Mouse (Mus musculus) T-helper 17 cell (primary cell): ENCODE data around the gene Bmp4.

Source experiments
- in situ Hi-C, 2 experiments: fragments of 300-600 bp; cut with MboI, MseI; formaldehyde crosslinking; loops; 1 replicate in 1 of 2; 2 replicates in 1 of 2; pipeline ENCODE4 v1.15.1; 2025; ENCODE audit warnings: high pct_unique_total_duplicates in 2 of 2

The Bmp4 gene

DNA sequence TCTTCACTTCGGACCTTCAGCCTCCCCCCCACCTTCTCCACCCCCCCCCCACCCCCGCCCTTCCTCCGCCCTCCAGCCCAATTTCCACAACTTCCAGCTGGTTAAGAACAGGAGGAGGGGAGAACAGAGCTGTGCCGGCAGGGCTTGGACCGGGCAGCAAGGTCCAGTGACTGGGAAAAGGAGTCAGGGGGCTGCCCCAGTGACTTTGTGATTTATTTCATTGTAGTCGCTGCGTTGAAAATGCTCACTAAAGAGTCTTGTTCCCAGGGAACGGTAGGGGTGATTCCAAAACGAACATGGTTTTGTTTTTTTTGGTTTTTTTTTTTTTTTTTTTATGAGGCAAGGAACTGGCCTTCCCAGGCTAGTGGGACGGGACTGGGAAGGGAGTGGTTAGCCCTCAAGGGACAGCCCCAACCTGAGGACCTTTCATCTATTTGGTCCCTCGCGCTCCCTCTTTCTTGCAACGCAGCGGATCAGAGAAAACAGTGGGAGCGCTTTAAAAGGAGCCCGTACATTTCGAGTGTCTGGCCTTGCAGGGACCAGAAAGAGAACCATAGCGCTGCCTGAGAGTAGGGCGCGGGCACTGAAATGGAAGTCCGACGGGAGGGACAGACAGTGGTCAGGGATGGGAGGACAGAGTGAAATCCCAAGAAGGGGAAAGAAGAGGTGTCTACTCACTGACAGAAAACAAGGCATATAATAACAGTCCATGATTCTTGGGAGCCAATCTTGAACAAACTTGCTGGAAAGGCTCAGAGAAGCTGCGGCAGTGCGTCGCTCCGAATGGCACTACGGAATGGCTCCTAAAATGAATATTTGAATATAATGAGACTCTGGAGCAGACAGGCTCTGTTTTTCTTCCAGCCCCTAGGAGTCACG lies 3.8 kb downstream of the Bmp4 start:
- in situ Hi-C loops: loop anchor here in 1 of 2 experiments (25.0 kb wide), 1 partner anchor 1174 kb away; the partner anchor contains the start of genes Gpr137c and Txndc16

DNA sequence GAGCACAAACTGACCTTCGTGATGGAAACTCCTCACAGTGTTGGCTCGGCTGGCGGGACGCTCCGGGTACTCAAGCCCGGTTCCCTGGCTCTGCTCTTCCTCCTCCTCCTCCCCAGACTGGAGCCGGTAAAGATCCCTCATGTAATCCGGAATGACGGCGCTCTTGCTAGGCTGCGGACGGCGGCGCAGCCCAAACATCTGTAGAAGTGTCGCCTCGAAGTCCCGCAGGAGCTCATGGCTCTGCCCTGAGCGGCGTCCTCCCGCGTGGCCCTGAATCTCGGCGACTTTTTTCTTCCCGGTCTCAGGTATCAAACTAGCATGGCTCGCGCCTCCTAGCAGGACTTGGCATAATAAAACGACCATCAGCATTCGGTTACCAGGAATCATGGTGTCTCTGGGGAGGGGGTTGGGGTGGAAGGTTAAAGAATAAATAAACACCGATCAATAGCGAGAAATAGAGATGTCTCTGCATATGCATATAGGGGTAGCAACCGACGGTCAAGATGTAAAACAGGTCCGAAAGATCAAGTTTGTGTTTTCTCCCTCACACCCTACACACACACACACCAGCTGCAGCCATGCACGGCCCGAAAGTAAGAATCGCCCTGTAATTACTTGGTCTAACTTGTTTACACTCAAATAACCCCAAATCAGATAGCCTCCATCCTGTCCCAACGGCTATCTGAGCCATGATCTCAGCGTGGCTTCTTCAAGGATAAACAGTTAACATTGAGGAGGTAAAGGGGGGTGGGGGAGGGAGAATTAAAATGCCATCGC lies 4.6 kb downstream of the Bmp4 start:
- in situ Hi-C loops: loop anchor here in 1 of 2 experiments (25.0 kb wide), 1 partner anchor 1174 kb away; the partner anchor contains the start of genes Gpr137c and Txndc16

DNA sequence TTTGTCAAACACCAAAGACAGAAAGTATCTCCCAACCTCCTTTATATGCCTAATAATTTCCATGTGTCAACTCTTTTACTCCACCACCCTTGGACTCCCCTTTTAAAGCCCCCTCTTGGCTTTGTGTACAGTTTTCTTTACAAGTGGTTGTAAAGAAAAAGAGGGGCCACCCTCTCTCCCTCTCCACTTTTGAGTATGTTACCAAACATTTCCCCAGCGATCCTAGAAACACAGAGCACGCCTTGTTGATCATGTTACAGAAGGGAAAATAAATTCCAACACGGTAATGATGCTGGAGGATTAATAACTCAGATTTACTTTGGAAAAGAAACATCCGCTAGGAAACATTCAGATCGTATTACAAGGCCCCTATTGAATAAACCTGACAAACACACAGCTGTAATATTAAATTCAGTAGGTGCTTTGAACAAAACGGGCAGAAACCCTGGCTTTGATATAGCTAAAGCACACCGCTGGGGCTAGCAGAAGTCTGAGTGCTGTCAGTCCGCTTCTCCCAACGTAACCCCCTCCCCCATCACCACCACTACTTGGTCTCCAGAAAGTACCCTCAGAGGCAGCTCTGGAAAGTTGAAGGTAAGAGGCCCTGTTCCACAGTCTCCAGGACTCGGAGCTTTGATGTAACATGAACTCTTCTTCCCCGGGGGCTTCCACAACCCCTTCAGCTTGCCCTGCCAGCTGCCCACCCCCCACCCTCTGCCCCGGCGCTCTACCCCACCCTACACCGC lies 5.3 kb downstream of the Bmp4 start:
- in situ Hi-C loops: loop anchor here in 1 of 2 experiments (25.0 kb wide), 1 partner anchor 1173 kb away; the partner anchor contains the start of genes Gpr137c and Txndc16

DNA sequence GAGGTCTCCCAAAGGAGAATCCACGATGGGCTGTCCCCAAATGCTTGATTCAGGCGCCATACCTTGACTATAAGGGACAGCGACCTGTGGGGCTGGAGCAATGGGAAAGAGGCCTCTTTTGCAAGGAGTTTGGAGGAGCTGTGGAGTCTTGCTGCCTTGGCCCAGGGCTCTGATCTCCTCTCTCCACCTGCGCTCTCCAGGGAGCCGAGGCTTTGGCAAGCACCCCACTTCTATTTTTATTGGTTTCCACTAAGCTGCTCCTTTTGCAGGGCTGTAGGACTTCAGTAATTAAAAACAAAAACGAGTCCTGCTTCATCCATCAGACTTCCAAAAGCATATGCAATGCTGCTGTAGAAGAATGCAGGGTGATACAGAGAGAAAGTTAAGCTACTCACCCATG lies 9.0 kb downstream of the Bmp4 start:
- in situ Hi-C loops: loop anchor here in 1 of 2 experiments (25.0 kb wide), 1 partner anchor 1169 kb away; the partner anchor contains the start of genes Gpr137c and Txndc16

DNA sequence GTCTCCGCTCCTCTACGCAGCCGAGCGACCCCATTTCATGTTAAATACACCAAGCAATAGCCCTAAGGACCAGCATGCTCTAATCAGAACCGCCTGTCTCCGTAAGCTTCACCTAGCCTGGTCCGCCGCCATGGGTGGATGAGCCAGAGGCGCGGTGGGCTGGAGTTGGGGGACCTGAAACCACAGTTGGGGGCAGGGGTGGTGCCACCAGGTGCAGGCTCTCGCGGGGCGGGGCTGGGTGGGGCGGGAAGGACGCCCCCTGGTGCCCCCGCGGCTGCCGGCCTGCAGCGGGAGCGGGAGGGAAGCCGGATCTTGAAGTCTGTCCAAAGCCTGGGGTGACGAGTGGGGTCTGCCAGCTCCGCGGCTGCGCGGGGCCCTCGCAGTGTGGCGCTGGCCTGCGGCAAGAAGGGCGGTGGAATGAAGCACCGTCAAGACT lies 10.2 kb downstream of the Bmp4 start:
- in situ Hi-C loops: loop anchor here in 1 of 2 experiments (25.0 kb wide), 1 partner anchor 1168 kb away; the partner anchor contains the start of genes Gpr137c and Txndc16

DNA sequence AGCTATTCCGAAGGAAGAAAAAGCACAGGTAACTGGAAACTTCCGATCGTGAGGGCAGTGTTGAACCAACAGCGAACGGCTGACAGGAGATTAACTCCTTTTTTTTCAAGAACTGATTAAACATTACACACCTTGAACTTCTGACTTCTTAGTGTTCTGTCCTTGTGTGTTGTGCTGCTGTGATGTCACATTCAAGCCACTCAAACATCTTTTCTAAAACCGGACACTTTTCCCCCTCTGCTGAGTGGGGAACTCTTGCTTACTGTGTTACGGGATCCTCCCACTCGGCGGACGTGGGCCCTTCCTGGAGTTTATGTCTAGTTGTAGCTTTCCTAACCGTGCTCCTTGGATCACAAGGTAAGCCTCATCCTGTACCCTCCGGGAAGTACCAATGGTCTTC lies 11.2 kb downstream of the Bmp4 start, which contains the start of gene Gm15217:
Gene Gm15217 (plus strand): TSS at position 130 of the 400 bp plus-strand sequence.
- in situ Hi-C loops: loop anchor here in 1 of 2 experiments (25.0 kb wide), 1 partner anchor 1167 kb away; the partner anchor contains the start of genes Gpr137c and Txndc16

DNA sequence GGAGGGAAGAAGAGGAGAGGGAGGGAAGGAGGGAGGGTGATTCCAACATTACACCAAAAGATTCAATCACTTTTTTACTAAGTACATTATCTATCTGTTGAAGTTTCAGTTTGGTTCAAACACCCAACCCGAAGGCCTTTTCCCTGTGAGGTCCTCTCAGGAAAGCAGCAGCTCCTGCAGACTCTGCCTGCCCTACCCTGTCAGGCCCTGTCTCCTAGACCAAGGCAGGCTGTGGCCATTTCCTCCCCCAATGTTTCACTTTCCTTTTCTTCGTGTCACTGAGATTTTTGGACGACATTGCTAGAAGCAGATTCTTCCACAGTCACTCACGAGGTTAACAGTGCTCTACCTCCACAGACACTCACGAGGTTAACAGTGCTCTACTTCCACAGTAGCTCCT lies 14.7 kb downstream of the Bmp4 start:
- in situ Hi-C loops: loop anchor here in 1 of 2 experiments (25.0 kb wide), 1 partner anchor 1163 kb away; the partner anchor contains the start of genes Gpr137c and Txndc16

DNA sequence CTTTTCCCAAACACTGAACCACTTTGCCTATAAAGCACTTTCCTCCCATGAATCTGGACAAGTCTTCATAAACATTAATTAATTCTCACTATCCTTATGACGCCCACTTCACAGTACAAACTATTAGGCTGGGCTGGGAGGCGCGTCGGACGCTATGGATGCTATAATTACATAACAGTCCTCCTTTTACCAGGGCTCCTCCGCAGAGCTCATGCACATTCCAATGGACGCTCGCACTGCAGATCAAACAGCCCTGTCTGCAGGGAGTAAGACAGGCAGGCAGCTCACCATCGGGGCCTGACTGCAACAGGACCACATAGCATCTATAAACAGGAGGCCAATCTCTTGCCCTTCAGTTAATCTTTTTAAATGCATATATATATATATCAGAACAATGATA lies 18.0 kb downstream of the Bmp4 start:
- in situ Hi-C loops: no loop called here

DNA sequence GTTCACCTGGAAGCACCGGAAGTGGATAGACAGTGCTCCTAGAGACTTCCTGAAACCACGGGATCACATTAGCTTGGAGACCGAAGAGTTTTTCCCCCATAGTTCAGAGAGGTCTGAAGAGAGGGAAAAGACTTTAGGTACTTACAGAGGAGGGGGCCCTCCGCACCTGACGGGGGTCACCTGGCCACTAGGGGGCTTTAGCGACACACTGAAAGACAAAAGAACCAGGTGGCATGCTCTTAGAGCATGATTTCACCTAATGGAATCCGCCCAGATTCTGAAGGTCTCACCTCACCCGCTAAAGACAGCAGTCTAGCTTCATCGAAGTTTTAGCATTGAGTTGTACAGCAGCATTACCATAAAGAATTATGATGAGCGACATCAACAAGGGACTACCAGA lies 27.3 kb downstream of the Bmp4 start:
- in situ Hi-C loops: no loop called here

DNA sequence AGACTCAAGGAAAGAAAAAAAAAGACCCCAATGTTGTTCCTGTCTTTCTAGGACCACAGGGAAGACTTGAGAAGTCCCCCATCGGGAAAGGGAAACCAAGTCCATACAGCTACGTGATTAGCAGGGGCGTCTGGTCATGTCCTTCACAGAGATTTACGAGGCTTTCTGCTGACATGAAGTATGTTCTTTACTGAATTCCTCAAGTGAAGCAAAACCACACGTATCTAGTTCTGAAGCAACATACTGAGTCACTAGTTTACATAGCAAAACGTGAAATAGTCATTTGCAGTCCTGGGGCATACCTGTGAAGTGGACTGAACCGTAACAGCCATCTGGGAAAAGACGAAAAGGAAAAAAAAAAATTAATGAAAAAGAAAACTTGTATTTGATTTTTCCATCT lies 32.8 kb downstream of the Bmp4 start:
- in situ Hi-C loops: no loop called here

DNA sequence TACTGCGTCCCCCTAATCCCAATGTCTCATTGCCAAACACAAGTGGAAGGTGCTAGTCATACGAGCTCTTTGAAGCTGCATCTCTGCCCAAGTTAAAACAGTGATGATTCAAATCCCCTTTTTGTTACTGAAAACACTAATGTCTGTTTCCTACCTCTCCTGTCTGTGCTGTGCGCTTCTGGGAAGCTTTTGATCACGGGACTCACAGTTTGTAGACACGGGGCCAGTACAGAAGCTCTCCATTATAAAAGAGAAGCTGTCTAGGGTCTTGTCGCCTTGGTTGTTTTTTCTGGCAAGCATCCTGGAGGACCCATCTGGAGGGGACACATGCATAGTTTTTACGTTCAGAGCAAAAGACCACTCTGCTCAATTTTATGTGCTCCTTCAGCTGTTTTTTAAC lies 33.2 kb downstream of the Bmp4 start:
- in situ Hi-C loops: no loop called here

DNA sequence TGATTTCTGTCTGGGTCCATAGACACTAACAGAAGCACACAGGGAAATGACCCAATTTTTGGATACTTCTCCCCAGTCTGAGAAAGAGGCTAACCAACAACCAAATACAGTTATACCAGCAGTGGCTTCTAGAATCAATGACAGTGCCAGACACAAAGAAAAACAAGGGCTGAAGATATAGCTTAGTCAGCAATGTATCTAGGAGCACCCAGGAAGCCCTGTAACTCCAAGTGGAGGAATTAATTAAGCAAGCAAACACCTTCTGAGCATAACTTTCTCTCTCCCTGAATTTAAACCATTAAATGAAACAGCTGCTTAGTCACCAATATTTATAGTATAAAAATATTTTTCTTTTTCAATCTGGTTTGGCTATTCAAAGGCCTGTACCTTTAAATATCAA lies 45.7 kb downstream of the Bmp4 start:
- in situ Hi-C loops: no loop called here

DNA sequence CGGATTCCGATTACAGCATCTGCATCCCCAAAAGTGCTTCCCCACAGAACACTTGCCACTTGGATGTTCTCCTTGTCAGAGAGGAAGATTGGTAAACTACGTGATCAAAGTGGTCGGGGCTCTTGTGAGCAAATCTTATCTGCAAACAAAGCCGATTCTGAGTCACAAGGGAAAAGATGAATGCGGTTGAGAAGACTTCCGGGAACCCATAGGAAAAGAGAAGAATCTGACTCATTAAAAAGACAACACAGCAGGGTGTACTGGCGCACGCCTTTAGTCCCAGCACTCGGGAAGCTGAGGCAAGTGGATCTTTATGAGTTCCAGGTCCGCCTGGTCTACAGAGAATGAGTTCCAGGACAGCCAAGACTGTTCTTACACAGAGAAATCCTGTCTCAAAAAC lies 51.7 kb downstream of the Bmp4 start:
- in situ Hi-C loops: no loop called here
